Mouse (Mus musculus) liver, adult 2 months (tissue): ENCODE results near the gene Gale. TPM values are rescaled to one million over a fixed set of nuclear protein-coding genes. Genes with fewer than 3 reads are reported as not detected.

Experiments
- DNase-seq: peaks from one replicate; pipeline ENCODE4 v3.0.0-alpha.2; 2011; ENCODE audit warnings: low read depth, low spot score; ENCODE audit errors: extremely low read depth
- H3K27ac ChIP-seq: fragments of 200-500 bp; replicated peaks from 2 replicates; pipeline ENCODE4 v1.5.1; 2012; ENCODE audit warnings: low read depth, mild to moderate bottlenecking, control low read depth, inconsistent platforms, low read length; ENCODE audit not compliant: insufficient read depth
- H3K27me3 ChIP-seq: fragments of 200-500 bp; 2 replicates; pipeline ENCODE4 v1.6.1; 2012; ENCODE audit warnings: mild to moderate bottlenecking, moderate library complexity, low read length, inconsistent platforms; ENCODE audit not compliant: control insufficient read depth, insufficient read depth
- H3K36me3 ChIP-seq: fragments of 200-500 bp; 2 replicates; pipeline ENCODE4 v1.6.1; 2012; ENCODE audit warnings: low read length, inconsistent platforms; ENCODE audit not compliant: control insufficient read depth, insufficient read depth
- H3K4me1 ChIP-seq: fragments of 200-500 bp; 2 replicates; pipeline ENCODE4 v1.6.1; 2011; ENCODE audit warnings: low read length; ENCODE audit not compliant: control insufficient read depth, insufficient read depth
- H3K4me3 ChIP-seq: fragments of 200-500 bp; 2 replicates; pipeline ENCODE4 v1.5.1; 2011; ENCODE audit warnings: low read depth, mild to moderate bottlenecking, control low read depth, low read length, moderate library complexity; ENCODE audit not compliant: insufficient read depth
- H3K79me2 ChIP-seq: fragments of 200-500 bp; 2 replicates; pipeline ENCODE4 v1.6.1; 2012; ENCODE audit warnings: inconsistent platforms, mild to moderate bottlenecking, low read length, moderate library complexity; ENCODE audit not compliant: control insufficient read depth, insufficient read depth
- H3K9ac ChIP-seq: fragments of 200-500 bp; 2 replicates; pipeline ENCODE4 v1.6.1; 2012; ENCODE audit warnings: low read depth, mild to moderate bottlenecking, control low read depth, inconsistent platforms, low read length
- CTCF ChIP-seq: fragments of 200-500 bp; IDR thresholded peaks from 2 replicates; pipeline ENCODE4 v1.5.1; 2011; ENCODE audit warnings: low read depth, low read length, control low read depth
- POLR2A ChIP-seq: fragments of 200-500 bp; IDR thresholded peaks from 2 replicates; pipeline ENCODE4 v1.6.1; 2011; ENCODE audit warnings: low read length, control low read depth; ENCODE audit not compliant: insufficient read depth; ENCODE audit errors: extremely low read depth
- WGBS: fragments of 180-500 bp; shearing (Covaris S2); methylation state at CpG from one replicate; pipeline ENCODE4 v1.1.7; 2018; 5-methylcytosine and 5-hydroxymethylcytosine counted together
- polyA plus RNA-seq: library from polyadenylated mRNA; depleted of rRNA; stranded (reverse); fragments of >200 nt; gene quantifications from 2 replicates; pipeline ENCODE4 v1.2.3, GENCODE M21; 2012
- total RNA-seq: library from RNA; depleted of rRNA; stranded (reverse); fragments of >200 nt; gene quantifications from 2 replicates; pipeline ENCODE4 v1.2.3, GENCODE M21; 2014

The Gale gene
- total and polyA plus RNA-seq, 2 experiments: 32.0 to 38.5 TPM

DNA sequence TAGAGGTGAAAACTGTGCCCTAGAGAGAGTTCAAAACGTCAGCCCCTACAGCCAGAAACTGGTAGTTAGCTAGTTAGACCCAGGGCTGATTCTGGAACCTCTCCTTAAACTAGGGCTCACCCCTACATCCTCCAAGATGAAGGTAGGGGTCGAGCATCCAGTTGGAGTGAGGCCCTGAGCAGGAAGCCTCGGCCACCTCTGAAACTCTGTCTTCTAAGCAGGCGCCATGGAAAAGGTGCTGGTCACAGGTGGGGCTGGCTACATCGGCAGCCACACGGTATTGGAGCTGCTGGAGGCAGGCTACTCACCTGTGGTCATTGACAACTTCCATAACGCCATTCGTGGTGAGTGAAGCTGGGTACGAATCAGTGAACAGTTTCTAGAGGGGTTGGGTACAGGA, 1.6 kb downstream of the Gale start:
- no peak for DNase-seq
- Histone ChIP-seq H3K27ac (peak overlapping the region; percentile 79), H3K9ac (no peak overlapping the region; the same call in 1 of the 2 replicates), H3K36me3 (peaks cover 4% of the 10 kb centered on the region; the same call in 1 of the 2 replicates), H3K4me3 (no peak overlapping the region), H3K4me1 (peaks cover 4% of the 10 kb centered on the region), H3K79me2 (no peaks in the 10 kb centered on the region), H3K27me3 (no peaks in the 10 kb centered on the region)
- 86% methylated on average over 9 of the region's 9 CpGs for WGBS
- TF ChIP-seq POLR2A: no peak
- no peak for TF ChIP-seq CTCF

DNA sequence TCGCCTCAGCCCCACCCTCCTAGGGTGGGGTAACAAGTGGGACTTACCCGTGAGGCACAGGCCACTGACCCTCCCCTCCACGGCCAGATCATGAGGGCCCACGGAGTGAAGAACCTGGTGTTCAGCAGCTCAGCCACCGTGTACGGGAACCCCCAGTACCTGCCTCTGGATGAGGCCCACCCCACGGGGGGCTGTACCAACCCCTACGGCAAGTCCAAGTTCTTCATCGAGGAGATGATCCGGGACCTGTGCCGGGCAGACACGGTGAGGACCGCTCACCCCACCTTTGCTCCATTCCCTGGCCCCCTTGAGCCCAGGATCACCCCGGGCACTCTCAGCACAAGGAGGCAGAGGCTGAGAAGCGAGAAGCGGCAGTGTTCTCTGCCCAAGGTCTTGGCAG, 2.8 kb downstream of the Gale start:
- WGBS: 94% methylated on average over 16 of the region's 16 CpGs
- TF ChIP-seq POLR2A (no peak), CTCF (no peak)
- H3K79me2 ChIP-seq: no peaks in the 10 kb centered on the region
- no peak overlapping the region for H3K9ac ChIP-seq
- H3K4me3 ChIP-seq: no peak overlapping the region
- no peak overlapping the region for H3K27ac ChIP-seq
- no peak for DNase-seq
- H3K4me1 ChIP-seq: peaks cover 5% of the 10 kb centered on the region
- peaks cover 4% of the 10 kb centered on the region; the same call in 1 of the 2 replicates for H3K36me3 ChIP-seq
- H3K27me3 ChIP-seq: no peaks in the 10 kb centered on the region

- H3K27me3 ChIP-seq: no peaks in the 10 kb centered on the region
- peaks cover 7% of the 10 kb centered on the region for H3K79me2 ChIP-seq
- 89% methylated on average over 18 of the region's 18 CpGs for WGBS
- H3K36me3 ChIP-seq: no peaks in the 10 kb centered on the region; the same call in 1 of the 2 replicates
- DNase-seq: no peak
- H3K4me1 ChIP-seq: peaks cover 10% of the 10 kb centered on the region
- TF ChIP-seq POLR2A (no peak), CTCF (no peak)
- H3K27ac ChIP-seq: no peak overlapping the region
- H3K4me3 ChIP-seq: no peak overlapping the region
- no peak overlapping the region for H3K9ac ChIP-seq
These were observed 3.7 kb downstream of the Gale start for GRCm38 (mm10) chr4:135967086-135967760.

DNA sequence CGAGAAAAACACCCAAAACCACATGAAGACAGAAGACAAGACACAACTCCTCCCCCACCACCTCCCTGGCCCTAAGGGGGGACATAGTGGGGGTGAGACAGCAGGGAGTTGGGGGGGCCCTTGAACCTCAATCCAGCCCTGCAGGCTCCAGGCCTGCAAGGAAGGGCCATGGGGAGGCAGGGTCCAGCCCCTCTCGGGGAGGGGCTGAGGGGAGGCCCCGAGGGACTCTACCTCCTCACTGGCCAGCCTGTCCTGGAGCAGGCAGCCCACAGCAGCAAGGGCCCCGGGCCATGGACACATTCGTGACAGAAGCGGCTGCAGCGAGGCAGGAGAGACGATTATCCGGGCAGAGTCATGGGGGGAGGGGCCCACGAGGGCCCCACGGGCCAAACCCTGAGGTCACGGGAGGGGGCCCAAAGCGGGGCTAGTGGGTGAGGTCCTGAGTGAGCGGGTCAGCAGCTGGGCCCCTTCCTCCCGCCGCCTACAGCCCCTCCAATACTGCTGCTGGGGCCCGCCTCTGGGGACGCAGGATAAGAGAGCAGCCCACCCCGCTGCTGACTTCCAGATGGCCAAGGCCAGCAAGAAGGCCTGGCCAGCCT, 4.8 kb downstream of the Gale start:
- TF ChIP-seq POLR2A: no peak
- whole genome bisulfite sequencing: 78% methylated on average over 19 of the region's 19 CpGs
- Histone ChIP-seq H3K4me3 (no peak overlapping the region), H3K79me2 (peaks cover 8% of the 10 kb centered on the region), H3K9ac (no peak overlapping the region), H3K27me3 (no peaks in the 10 kb centered on the region), H3K4me1 (peaks cover 8% of the 10 kb centered on the region), H3K36me3 (no peaks in the 10 kb centered on the region; the same call in 1 of the 2 replicates), H3K27ac (no peak overlapping the region)
- no peak for DNase-seq

DNA sequence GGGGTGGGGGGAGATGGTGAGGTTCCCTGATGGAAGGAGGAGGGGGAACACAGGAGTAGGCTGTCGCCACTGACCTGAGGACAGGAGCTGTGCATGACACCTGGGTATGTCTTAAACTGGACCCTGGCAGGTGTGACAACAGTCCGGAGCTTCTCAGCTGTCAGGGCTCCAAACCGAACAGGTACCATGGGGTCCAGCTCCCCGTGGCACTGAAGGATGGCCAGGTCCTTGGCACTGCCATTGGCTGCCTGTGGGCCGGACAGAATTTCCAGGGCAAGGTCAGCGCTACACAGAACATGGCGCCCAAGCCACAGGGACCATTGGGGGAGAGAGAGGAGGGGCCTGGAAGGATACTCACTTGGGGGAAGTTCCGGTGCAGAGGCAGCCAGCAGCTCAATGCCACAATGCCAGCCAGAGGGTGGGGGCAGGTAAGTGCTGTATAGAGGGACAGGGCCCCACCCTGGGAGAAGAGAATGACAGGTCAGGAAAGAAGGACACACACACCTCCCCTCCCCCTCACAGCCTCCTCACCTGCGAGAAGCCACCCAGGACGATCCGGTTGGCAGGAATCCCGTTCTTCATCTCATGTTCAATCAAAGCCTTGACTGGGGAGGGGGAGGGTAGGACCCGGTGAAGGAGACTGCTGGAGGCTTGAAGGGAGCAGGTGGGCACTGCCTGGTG, 5.7 kb downstream of the Gale start:
- no peak overlapping the region for H3K27ac ChIP-seq
- no peak overlapping the region for H3K4me3 ChIP-seq
- H3K27me3 ChIP-seq: no peaks in the 10 kb centered on the region
- TF ChIP-seq POLR2A (no peak), CTCF (no peak)
- peaks cover 8% of the 10 kb centered on the region for H3K4me1 ChIP-seq
- peaks cover 8% of the 10 kb centered on the region for H3K79me2 ChIP-seq
- no peak for DNase-seq
- WGBS: 75% methylated on average over 13 of the region's 13 CpGs
- no peak overlapping the region for H3K9ac ChIP-seq
- H3K36me3 ChIP-seq: no peaks in the 10 kb centered on the region; the same call in 1 of the 2 replicates
